Mouse (Mus musculus): ENCODE data around the gene Mical1.

- TF ChIP-seq MAFK (IDR thresholded peaks at IDR 0.05; ENCODE audit: insufficient read depth, low read depth, low read length) (no peak), ZC3H11A (IDR thresholded peaks at IDR 0.05; ENCODE audit: borderline replicate concordance, low read depth, low read length) (no peak), CHD2 (IDR thresholded peaks at IDR 0.05; ENCODE audit: low read depth, low read length) (no peak), ZNF384 (IDR thresholded peaks at IDR 0.05; ENCODE audit: low read depth, low read length) (no peak), HCFC1 (IDR thresholded peaks at IDR 0.05; ENCODE audit: borderline replicate concordance, insufficient read depth, low read length) (no peak)
Measured at GRCm38 (mm10) chr10:41477278-41478181, 1.4 kb downstream of the Mical1 start.
